Mouse (Mus musculus): ENCODE data around the gene 4933425L06Rik. TPM values are rescaled to one million over a fixed set of nuclear protein-coding genes. Genes with fewer than 3 reads are reported as not detected.

The 4933425L06Rik gene
- total and polyA plus RNA-seq, 3 experiments = 0.10 to 0.30 TPM; not detected in 1

DNA sequence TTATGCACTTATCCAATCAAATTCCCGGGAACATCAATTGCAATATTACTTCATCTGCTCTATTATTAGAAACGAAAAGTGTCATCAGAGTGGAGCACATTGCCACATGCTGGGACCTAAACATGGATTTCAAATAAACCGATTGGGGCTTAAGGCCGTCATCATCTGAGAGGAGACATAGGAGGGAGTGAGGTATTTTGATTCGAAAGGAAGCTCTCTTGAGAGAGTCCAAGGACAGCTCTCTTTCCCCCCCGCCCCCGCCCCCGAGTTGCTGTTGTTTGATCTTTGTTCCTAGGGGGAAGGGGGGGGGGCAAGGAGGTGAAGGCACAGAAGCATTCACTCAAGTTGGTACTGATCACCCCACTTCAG, 27.0 kb upstream of the 4933425L06Rik start:
- no peak for DNase-seq (ENCODE audit: extremely low read depth)
- no peak overlapping the region for H3K27ac ChIP-seq (ENCODE audit: insufficient read depth, low read depth)
- no peak for TF ChIP-seq GABPA (IDR thresholded peaks at IDR 0.05; ENCODE audit: insufficient replicate concordance, low read depth, low read length)
- TF ChIP-seq MXI1 (IDR thresholded peaks at IDR 0.05; ENCODE audit: low read depth, low read length) = no peak
- no peak for TF ChIP-seq KAT2A (IDR thresholded peaks at IDR 0.05; ENCODE audit: insufficient replicate concordance, low read length)
- no peak for TF ChIP-seq SMC3 (IDR thresholded peaks at IDR 0.05; ENCODE audit: low read depth, low read length)
- TF ChIP-seq JUND (conservative IDR thresholded peaks at IDR 0.05; ENCODE audit: low read depth, low read length) = no peak
- TF ChIP-seq PAX5 (IDR thresholded peaks at IDR 0.05; ENCODE audit: low read length) = no peak
- TF ChIP-seq MAFK (IDR thresholded peaks at IDR 0.05; ENCODE audit: insufficient replicate concordance, low read length) = no peak
- no peak for TF ChIP-seq USF2 (conservative IDR thresholded peaks at IDR 0.05; ENCODE audit: low read depth, low read length)
- TF ChIP-seq CTCF (conservative IDR thresholded peaks at IDR 0.05 in 1 of 2, IDR thresholded peaks at IDR 0.05 in 1 of 2; ENCODE audit: low read depth in 2 of 2, low read length in 2 of 2) = no peak
- no peak for TF ChIP-seq ZC3H11A (IDR thresholded peaks at IDR 0.05; ENCODE audit: low read depth, low read length)
- TF ChIP-seq ZKSCAN1 (IDR thresholded peaks at IDR 0.05; ENCODE audit: borderline replicate concordance, low read depth, low read length) = no peak
- no peak for TF ChIP-seq TBP (conservative IDR thresholded peaks at IDR 0.05; ENCODE audit: low read depth, low read length)
- no peak for TF ChIP-seq ZNF384 (IDR thresholded peaks at IDR 0.05; ENCODE audit: low read depth, low read length)
- no peak for TF ChIP-seq RAD21 (IDR thresholded peaks at IDR 0.05; ENCODE audit: low read depth, low read length)
- TF ChIP-seq TCF12 (IDR thresholded peaks at IDR 0.05; ENCODE audit: low read depth, low read length) = no peak
- TF ChIP-seq UBTF (IDR thresholded peaks at IDR 0.05; ENCODE audit: low read depth, low read length) = no peak
- TF ChIP-seq MYC (IDR thresholded peaks at IDR 0.05; ENCODE audit: low read depth, low read length) = no peak
- TF ChIP-seq EP300 (IDR thresholded peaks at IDR 0.05; ENCODE audit: low read length) = no peak
- no peak for TF ChIP-seq ELF1 (IDR thresholded peaks at IDR 0.05; ENCODE audit: low read depth, low read length)
- TF ChIP-seq JUN (IDR thresholded peaks at IDR 0.05; ENCODE audit: insufficient read depth, low read depth, low read length) = no peak
- no peak overlapping the region for H3K9ac ChIP-seq (ENCODE audit: insufficient read depth, low read depth)
- no peaks in the 10 kb centered on the region for H3K4me1 ChIP-seq (ENCODE audit: control insufficient read depth in 1 of 2, insufficient read depth in 2 of 2)
- dilution Hi-C loops (cut with MboI; ENCODE audit: extremely low pct_ligation_motif_present, extremely low pct_unique_long_range_greater_than_20kb, low sequenced_read_pairs) = no loop called here
- no peak overlapping the region for H3K4me3 ChIP-seq (replicated peaks in 1 of 3; ENCODE audit: low read depth in 2 of 3, low read length in 2 of 3, poor library complexity in 1 of 3)
- no peaks in the 10 kb centered on the region for H3K27me3 ChIP-seq (replicated peaks)
- H3K79me2 ChIP-seq (replicated peaks; ENCODE audit: control insufficient read depth, extremely low read depth, insufficient read depth, poor library complexity, severe bottlenecking) = no peaks in the 10 kb centered on the region
- peaks cover 8% of the 10 kb centered on the region for H3K9me3 ChIP-seq (replicated peaks; ENCODE audit: low read length)
- H3K4me2 ChIP-seq (ENCODE audit: insufficient read depth, low read depth, poor library complexity, severe bottlenecking) = no peak overlapping the region
- in situ Hi-C loops (cut with MboI; ENCODE audit: low pct_ligation_motif_present, low pct_unique_long_range_greater_than_20kb, low sequenced_read_pairs) = no loop called here
- H3K36me3 ChIP-seq (replicated peaks in 1 of 2; ENCODE audit: control insufficient read depth in 1 of 2, insufficient read depth in 1 of 2, low read length in 1 of 2) = no peaks in the 10 kb centered on the region

DNA sequence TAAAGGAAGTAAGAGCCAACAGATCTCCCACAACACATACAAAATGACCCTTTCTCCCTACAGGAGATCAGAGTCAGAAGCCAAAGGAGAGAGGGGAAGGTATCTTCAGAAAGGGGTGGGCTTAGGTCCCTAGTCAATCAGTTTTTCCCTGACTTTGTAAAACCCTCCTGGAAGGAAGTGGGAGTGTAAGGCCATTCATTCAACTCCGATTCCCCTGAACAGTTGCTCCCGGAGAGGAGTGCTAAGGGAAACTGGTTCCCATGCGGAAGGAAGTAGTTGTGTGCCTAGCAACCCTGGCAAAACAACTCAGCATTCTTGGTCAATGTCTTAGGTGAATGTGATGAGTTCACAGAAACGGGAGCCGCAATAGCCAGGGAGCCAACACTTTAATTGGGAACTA, 26.5 kb upstream of the 4933425L06Rik start:
- H3K9ac ChIP-seq (ENCODE audit: insufficient read depth, low read depth) = no peak overlapping the region
- dilution Hi-C loops (cut with MboI; ENCODE audit: extremely low pct_ligation_motif_present, extremely low pct_unique_long_range_greater_than_20kb, low sequenced_read_pairs) (no loop called here), in situ Hi-C loops (cut with MboI; ENCODE audit: low pct_ligation_motif_present, low pct_unique_long_range_greater_than_20kb, low sequenced_read_pairs) (no loop called here)
- no peaks in the 10 kb centered on the region for H3K36me3 ChIP-seq (replicated peaks in 1 of 2; ENCODE audit: control insufficient read depth in 1 of 2, insufficient read depth in 1 of 2, low read length in 1 of 2)
- H3K79me2 ChIP-seq (replicated peaks; ENCODE audit: control insufficient read depth, extremely low read depth, insufficient read depth, poor library complexity, severe bottlenecking) = no peaks in the 10 kb centered on the region
- H3K4me1 ChIP-seq (ENCODE audit: control insufficient read depth in 1 of 2, insufficient read depth in 2 of 2) = no peaks in the 10 kb centered on the region
- no peak for TF ChIP-seq EP300 (IDR thresholded peaks at IDR 0.05; ENCODE audit: low read length)
- TF ChIP-seq USF1 (IDR thresholded peaks at IDR 0.05; ENCODE audit: low read depth, low read length) = no peak
- no peak for TF ChIP-seq HCFC1 (IDR thresholded peaks at IDR 0.05; ENCODE audit: low read depth, low read length)
- no peak overlapping the region for H3K27ac ChIP-seq (ENCODE audit: insufficient read depth, low read depth)
- no peak overlapping the region for H3K4me3 ChIP-seq (replicated peaks in 1 of 3; ENCODE audit: low read depth in 2 of 3, low read length in 2 of 3, poor library complexity in 1 of 3)
- H3K9me3 ChIP-seq (replicated peaks; ENCODE audit: low read length) = peaks cover 8% of the 10 kb centered on the region
- no peak overlapping the region for H3K4me2 ChIP-seq (ENCODE audit: insufficient read depth, low read depth, poor library complexity, severe bottlenecking)
- no peaks in the 10 kb centered on the region for H3K27me3 ChIP-seq (replicated peaks)
- no peak for DNase-seq (ENCODE audit: extremely low read depth)

Measured in CH12.LX (cell line).